ENCODE assay signal across 14 mouse cellular contexts in genomic region chr17:31435934-31436813, GRCm38 (mm10). TPM values are rescaled to one million over a fixed set of nuclear protein-coding genes. Genes with fewer than 3 reads are reported as not detected.
DNase-seq lines count a peak whose midpoint lies in the region; ATAC-seq and TF ChIP-seq lines count a peak whose summit lies in the region.
"Had no signal": no experiment of that assay in that cellular context is flagged by ENCODE, and none has a peak within 500 bp of the region (broad histone marks: within the 10 kb centered on the region; RNA-seq: fewer than 3 reads in every experiment).

No protein-coding gene starts in this region.

- intact Hi-C loops in heart, postnatal 14 days (cut with DNase I), result no loop called here

- no peaks in the 10 kb centered on the region for H3K36me3 ChIP-seq in ES-E14 (ENCODE audit: control insufficient read depth, insufficient read depth, low read length, poor library complexity, severe bottlenecking)
- peaks cover 4% of the 10 kb centered on the region; the same call in 1 of the 2 replicates for H3K36me3 ChIP-seq in forebrain, embryonic 13.5 days (ENCODE audit: poor library complexity, severe bottlenecking)
- 0 out of 2 replicates have a peak, but pooled peaks cover 4% of the 10 kb centered on the region for H3K36me3 ChIP-seq in midbrain, embryonic 13.5 days
- no peaks in the 10 kb centered on the region for H3K36me3 ChIP-seq in liver, postnatal 0 days (replicated peaks; ENCODE audit: insufficient read depth, low read length)
- H3K36me3 ChIP-seq: embryonic facial prominence, embryonic 12.5 days; heart, embryonic 15.5 days; liver, embryonic 13.5 days had no signal

- peak; percentile 93 for DNase-seq in heart, adult 11 months
- DNase-seq in heart, postnatal 14 days, result no peak
- no peak for DNase-seq in ES-E14 (ENCODE audit: low read depth, low spot score)
- DNase-seq in thymus, postnatal 14 days, result no peak
- no peak for DNase-seq in liver, postnatal 0 days
- no peak for DNase-seq in kidney, postnatal 10 days
- DNase-seq: adrenal gland, adult 2 months; kidney, adult 9 months; liver, embryonic 13.5 days; right cerebral cortex, postnatal 14 days had no signal

- in situ Hi-C loops in ES-E14 (cut with MboI; ENCODE audit: low sequenced_read_pairs in 2 of 2, unreplicated experiment in 2 of 2), result no loop called here

- ATAC-seq in forebrain, embryonic 13.5 days, result no peak
- ATAC-seq in midbrain, embryonic 13.5 days, result 0 out of 2 replicates have a peak, but pooled peaks have one; percentile 34
- ATAC-seq in liver, postnatal 0 days, result no peak

- 28% methylated on average over 13 of the region's 13 CpGs for WGBS in forebrain, embryonic 13.5 days
- 17% methylated on average over 13 of the region's 13 CpGs for WGBS in midbrain, embryonic 13.5 days
- WGBS in liver, postnatal 0 days (ENCODE audit: insufficient replicate concordance), result 74% methylated on average over 13 of the region's 13 CpGs

- peak overlapping the region; percentile 57 for H3K27ac ChIP-seq in ES-E14 (ENCODE audit: insufficient read depth, low read depth, low read length, poor library complexity, severe bottlenecking)
- H3K27ac ChIP-seq in forebrain, embryonic 13.5 days, result peak overlapping the region; percentile 27
- H3K27ac ChIP-seq in midbrain, embryonic 13.5 days, result peak overlapping the region; percentile 56
- H3K27ac ChIP-seq in liver, postnatal 0 days (ENCODE audit: low read depth), result no peak overlapping the region
- H3K27ac ChIP-seq: embryonic facial prominence, embryonic 12.5 days; heart, embryonic 15.5 days; liver, embryonic 13.5 days had no signal

- TF ChIP-seq EP300 in liver, postnatal 0 days (IDR thresholded peaks at IDR 0.05; ENCODE audit: low read depth), result no peak

- no peak; the same call in 1 of the 2 replicates for TF ChIP-seq CTCF in liver, postnatal 0 days (IDR thresholded peaks at IDR 0.05; ENCODE audit: low read depth)

- H3K4me1 ChIP-seq in ES-E14 (ENCODE audit: control insufficient read depth in 2 of 2, insufficient read depth in 2 of 2, low read length in 2 of 2, poor library complexity in 1 of 2), result peaks cover 2 to 28% of the 10 kb centered on the region in 2 experiments; a peak in 3 of 4 replicates
- H3K4me1 ChIP-seq in forebrain, embryonic 13.5 days, result peaks cover 38% of the 10 kb centered on the region
- peaks cover 38% of the 10 kb centered on the region for H3K4me1 ChIP-seq in midbrain, embryonic 13.5 days (replicated peaks)
- no peaks in the 10 kb centered on the region for H3K4me1 ChIP-seq in liver, postnatal 0 days (ENCODE audit: insufficient read depth)

- no peaks in the 10 kb centered on the region for H3K27me3 ChIP-seq in forebrain, embryonic 13.5 days
- peaks cover 16% of the 10 kb centered on the region for H3K27me3 ChIP-seq in midbrain, embryonic 13.5 days
- H3K27me3 ChIP-seq in liver, postnatal 0 days (ENCODE audit: insufficient read depth, low read length), result 0 out of 2 replicates have a peak, but pooled peaks cover 2% of the 10 kb centered on the region
- H3K27me3 ChIP-seq: embryonic facial prominence, embryonic 12.5 days; heart, embryonic 15.5 days had no signal

- no peak overlapping the region for H3K4me3 ChIP-seq in ES-E14 (ENCODE audit: insufficient read depth in 1 of 2, low read depth in 1 of 2, low read length in 2 of 2, poor library complexity in 1 of 2, severe bottlenecking in 1 of 2)
- no peak overlapping the region for H3K4me3 ChIP-seq in forebrain, embryonic 13.5 days
- no peak overlapping the region for H3K4me3 ChIP-seq in midbrain, embryonic 13.5 days (replicated peaks)
- no peak overlapping the region for H3K4me3 ChIP-seq in liver, postnatal 0 days (ENCODE audit: low read depth, low read length)
- H3K4me3 ChIP-seq: embryonic facial prominence, embryonic 12.5 days; heart, embryonic 15.5 days; liver, embryonic 13.5 days had no signal

- H3K9ac ChIP-seq in ES-E14 (ENCODE audit: insufficient read depth, low read depth, low read length, poor library complexity, severe bottlenecking), result no peak overlapping the region
- H3K9ac ChIP-seq in forebrain, embryonic 13.5 days, result 0 out of 2 replicates have a peak overlapping the region, but pooled peaks have one; percentile 3
- H3K9ac ChIP-seq in midbrain, embryonic 13.5 days (replicated peaks), result peak overlapping the region; percentile 23; the same call in 1 of the 2 replicates
- no peak overlapping the region for H3K9ac ChIP-seq in liver, postnatal 0 days (replicated peaks)
- H3K9ac ChIP-seq: embryonic facial prominence, embryonic 12.5 days; heart, embryonic 15.5 days; liver, embryonic 13.5 days had no signal

- no peaks in the 10 kb centered on the region for H3K9me3 ChIP-seq in ES-E14 (ENCODE audit: control insufficient read depth, insufficient read depth, low read depth, low read length)
- H3K9me3 ChIP-seq in forebrain, embryonic 13.5 days (replicated peaks), result no peaks in the 10 kb centered on the region
- no peaks in the 10 kb centered on the region for H3K9me3 ChIP-seq in midbrain, embryonic 13.5 days
- no peaks in the 10 kb centered on the region for H3K9me3 ChIP-seq in liver, postnatal 0 days (ENCODE audit: low read length)
- H3K9me3 ChIP-seq: embryonic facial prominence, embryonic 12.5 days; heart, embryonic 15.5 days; liver, embryonic 13.5 days had no signal

- H3K4me2 ChIP-seq in forebrain, embryonic 13.5 days, result no peak overlapping the region
- H3K4me2 ChIP-seq in midbrain, embryonic 13.5 days (replicated peaks), result 0 out of 2 replicates have a peak overlapping the region, but pooled peaks have one; percentile 13
- H3K4me2 ChIP-seq in liver, postnatal 0 days (ENCODE audit: low read depth, low read length), result no peak overlapping the region
- H3K4me2 ChIP-seq: embryonic facial prominence, embryonic 12.5 days; heart, embryonic 15.5 days; liver, embryonic 13.5 days had no signal

TF ChIP-seq in ES-E14, 5 proteins besides CTCF, POLR2A, EP300 and RAD21:
- no peak for TF ChIP-seq ZC3H11A (IDR thresholded peaks at IDR 0.05; ENCODE audit: borderline replicate concordance, low read depth, low read length)
- no peak for TF ChIP-seq HCFC1 (IDR thresholded peaks at IDR 0.05; ENCODE audit: borderline replicate concordance, insufficient read depth, low read length)
- no peak for TF ChIP-seq CHD2 (IDR thresholded peaks at IDR 0.05; ENCODE audit: low read depth, low read length)
- TF ChIP-seq MAFK (IDR thresholded peaks at IDR 0.05; ENCODE audit: insufficient read depth, low read depth, low read length), result no peak
TF ChIP-seq in ES-E14: peak in this region for 0.

RNA-seq across cellular contexts. Expression of gene Pde9a, which starts 50.2 kb away (rescaled TPM):
- total RNA-seq in heart, postnatal 14 days (2021), result 10 to 100 TPM in 1 of 2 experiments, 1 to 10 TPM in 1; 7.2 to 11.9 TPM
- 3.9 and 6.9 TPM in 2 replicates for total RNA-seq in ES-E14 (2012; rRNA removed)
- polyA plus RNA-seq in forebrain, embryonic 13.5 days (2015; fragmentation: Nextera tagmentation; extraction: Ambion mirVana), result 46.4 and 52.3 TPM in 2 replicates
- polyA plus RNA-seq in midbrain, embryonic 13.5 days (2015; fragmentation: Nextera tagmentation; extraction: Ambion mirVana), result 42.0 and 46.2 TPM in 2 replicates
- 5.7 and 7.6 TPM in 2 replicates for polyA plus RNA-seq in liver, postnatal 0 days (2015; fragmentation: Nextera tagmentation; extraction: Ambion mirVana)

Comparison
In these comparisons a context has a peak if more than half of its experiments do, and no peak if none do; other contexts are left out.
1. H3K9ac ChIP-seq: peak in forebrain, embryonic 13.5 days (single experiment) and midbrain, embryonic 13.5 days (single experiment); none in ES-E14 (single experiment) and liver, postnatal 0 days (single experiment).